Comparison of ENCODE assay signal across 8 mouse cellular contexts in genomic region chr2:30078349-30078712, GRCm38 (mm10). TPM values are rescaled to one million over a fixed set of nuclear protein-coding genes. Genes with fewer than 3 reads are reported as not detected.
A peak's percentile ranks its signal among the peaks of the same experiment; 100 is the strongest.
DNase-seq lines count a peak whose midpoint lies in the region; ATAC-seq and TF ChIP-seq lines count a peak whose summit lies in the region.

No protein-coding gene starts in this region.

- H3K36me3 ChIP-seq in forebrain, embryonic 12.5 days (replicated peaks), result peaks cover 11% of the 10 kb centered on the region; the same call in 1 of the 2 replicates
- 0 out of 2 replicates have a peak, but pooled peaks cover 1% of the 10 kb centered on the region for H3K36me3 ChIP-seq in hindbrain, embryonic 16.5 days (ENCODE audit: control insufficient read depth, insufficient read depth, low read length)
- peaks cover 10% of the 10 kb centered on the region for H3K36me3 ChIP-seq in lung, embryonic 14.5 days (ENCODE audit: insufficient read depth)

- peaks cover 11% of the 10 kb centered on the region for H3K4me1 ChIP-seq in forebrain, embryonic 12.5 days
- peaks cover 8% of the 10 kb centered on the region; the same call in 1 of the 2 replicates for H3K4me1 ChIP-seq in hindbrain, embryonic 16.5 days (ENCODE audit: control insufficient read depth, insufficient read depth, low read depth, low read length)
- 0 out of 2 replicates have a peak, but pooled peaks cover 5% of the 10 kb centered on the region for H3K4me1 ChIP-seq in lung, embryonic 14.5 days (ENCODE audit: insufficient read depth)

- 24% methylated on average over 10 of the region's 10 CpGs for WGBS in forebrain, embryonic 12.5 days
- 27% methylated on average over 10 of the region's 10 CpGs for WGBS in hindbrain, embryonic 16.5 days
- 18% methylated on average over 10 of the region's 10 CpGs for WGBS in lung, embryonic 14.5 days

- H3K4me2 ChIP-seq in forebrain, embryonic 12.5 days, result peak overlapping the region; percentile 66
- peak overlapping the region; percentile 93 for H3K4me2 ChIP-seq in hindbrain, embryonic 16.5 days (ENCODE audit: low read length)
- H3K4me2 ChIP-seq in lung, embryonic 14.5 days, result peak overlapping the region; percentile 92

- no peak for ATAC-seq in forebrain, embryonic 12.5 days (ENCODE audit: low FRiP score)
- ATAC-seq in hindbrain, embryonic 16.5 days, result no peak
- no peak; the same call in 1 of the 2 replicates for ATAC-seq in lung, embryonic 14.5 days (ENCODE audit: insufficient read depth)
- ATAC-seq in megakaryocyte-erythroid progenitor cell, adult 5-6 weeks (replicated peaks; ENCODE audit: low FRiP score, low TSS enrichment, poor library complexity, severe bottlenecking), result no peak

- H3K27me3 ChIP-seq in forebrain, embryonic 12.5 days, result no peaks in the 10 kb centered on the region
- no peaks in the 10 kb centered on the region for H3K27me3 ChIP-seq in hindbrain, embryonic 16.5 days (replicated peaks; ENCODE audit: control insufficient read depth, insufficient read depth, low read length)
- H3K27me3 ChIP-seq in lung, embryonic 14.5 days (ENCODE audit: insufficient read depth, low read length), result no peaks in the 10 kb centered on the region

- no peak for TF ChIP-seq CTCF in lung, embryonic 14.5 days (IDR thresholded peaks at IDR 0.05; ENCODE audit: low read depth)

- peak; percentile 45 for DNase-seq in adrenal gland, adult 2 months
- no peak for DNase-seq in adrenal gland, postnatal 10 days
- no peak for DNase-seq in lung, embryonic 14.5 days
- no peak for DNase-seq in natural killer cell, adult 2 months (ENCODE audit: low spot score in 2 of 2)
- no peak for DNase-seq in layer of hippocampus, adult 9-11 months

- peak overlapping the region; percentile 36 for H3K9ac ChIP-seq in forebrain, embryonic 12.5 days
- no peak overlapping the region for H3K9ac ChIP-seq in hindbrain, embryonic 16.5 days (ENCODE audit: low read depth, low read length)
- peak overlapping the region; percentile 65; the same call in 1 of the 2 replicates for H3K9ac ChIP-seq in lung, embryonic 14.5 days

- no peaks in the 10 kb centered on the region for H3K9me3 ChIP-seq in forebrain, embryonic 12.5 days
- no peaks in the 10 kb centered on the region for H3K9me3 ChIP-seq in hindbrain, embryonic 16.5 days (ENCODE audit: control insufficient read depth, low read length)
- H3K9me3 ChIP-seq in lung, embryonic 14.5 days (ENCODE audit: low read depth, low read length), result no peaks in the 10 kb centered on the region

- H3K27ac ChIP-seq in forebrain, embryonic 12.5 days, result peak overlapping the region; percentile 42
- no peak overlapping the region for H3K27ac ChIP-seq in hindbrain, embryonic 16.5 days (ENCODE audit: low read depth, low read length)
- peak overlapping the region; percentile 94 for H3K27ac ChIP-seq in lung, embryonic 14.5 days (ENCODE audit: low read depth)

- H3K4me3 ChIP-seq in forebrain, embryonic 12.5 days (replicated peaks), result peak overlapping the region; percentile 47
- H3K4me3 ChIP-seq in hindbrain, embryonic 16.5 days (ENCODE audit: low read length), result no peak overlapping the region; the same call in 1 of the 2 replicates
- H3K4me3 ChIP-seq in lung, embryonic 14.5 days (ENCODE audit: low read depth, low read length), result peak overlapping the region; percentile 64

RNA-seq across cellular contexts. Expression of gene Pkn3, which starts 0.8 kb away (rescaled TPM):
- total RNA-seq in adrenal gland, adult 2 months (2021), result 1 to 10 TPM; 4.7 to 6.2 TPM
- 5.5 and 8.8 TPM in 2 replicates for polyA plus RNA-seq in adrenal gland, adult 2 months (2012; rRNA removed)
- total RNA-seq in adrenal gland, postnatal 10 days (2021), result 10 to 100 TPM in 1 of 2 experiments, 1 to 10 TPM in 1; 6.3 to 10.1 TPM
- polyA plus RNA-seq in forebrain, embryonic 12.5 days (2016; fragmentation: Nextera tagmentation; extraction: Ambion mirVana), result 10.3 TPM in 2 replicates
- 1.6 and 2.1 TPM in 2 replicates for polyA plus RNA-seq in hindbrain, embryonic 16.5 days (2015; fragmentation: Nextera tagmentation; extraction: Ambion mirVana)
- 9.5 and 11.7 TPM in 2 replicates for polyA plus RNA-seq in lung, embryonic 14.5 days (2014; fragmentation: Nextera tagmentation; extraction: Ambion mirVana)
- total RNA-seq in megakaryocyte-erythroid progenitor cell, adult 5-6 weeks (2014; fragmentation: Nextera tagmentation), result 6.9 and 11.7 TPM in 2 replicates
- 2.4 and 3.9 TPM in 2 replicates for total RNA-seq in megakaryocyte-erythroid progenitor cell, adult 5-6 weeks (2017)

RNA-seq across cellular contexts. Expression of gene Zdhhc12, which starts 15.1 kb away (rescaled TPM):
- 10 to 100 TPM; 16.2 to 18.9 TPM for total RNA-seq in adrenal gland, adult 2 months (2021)
- 120 and 123 TPM in 2 replicates for polyA plus RNA-seq in adrenal gland, adult 2 months (2012; rRNA removed)
- total RNA-seq in adrenal gland, postnatal 10 days (2021), result 10 to 100 TPM; 14.9 to 19.0 TPM
- polyA plus RNA-seq in forebrain, embryonic 12.5 days (2016; fragmentation: Nextera tagmentation; extraction: Ambion mirVana), result 22.9 TPM in 2 replicates
- 31.3 and 32.2 TPM in 2 replicates for polyA plus RNA-seq in hindbrain, embryonic 16.5 days (2015; fragmentation: Nextera tagmentation; extraction: Ambion mirVana)
- 28.5 and 31.5 TPM in 2 replicates for polyA plus RNA-seq in lung, embryonic 14.5 days (2014; fragmentation: Nextera tagmentation; extraction: Ambion mirVana)
- total RNA-seq in megakaryocyte-erythroid progenitor cell, adult 5-6 weeks (2014; fragmentation: Nextera tagmentation), result 9.6 and 25.4 TPM in 2 replicates
- total RNA-seq in megakaryocyte-erythroid progenitor cell, adult 5-6 weeks (2017), result 2.9 and 6.5 TPM in 2 replicates

RNA-seq across cellular contexts. Expression of gene Set, which starts 21.2 kb away (rescaled TPM):
- total RNA-seq in adrenal gland, adult 2 months (2021), result 100 to 1,000 TPM; 202 to 236 TPM
- polyA plus RNA-seq in adrenal gland, adult 2 months (2012; rRNA removed), result 94.3 and 101 TPM in 2 replicates
- total RNA-seq in adrenal gland, postnatal 10 days (2021), result 100 to 1,000 TPM; 216 to 221 TPM
- 774 and 776 TPM in 2 replicates for polyA plus RNA-seq in forebrain, embryonic 12.5 days (2016; fragmentation: Nextera tagmentation; extraction: Ambion mirVana)
- 284 and 285 TPM in 2 replicates for polyA plus RNA-seq in hindbrain, embryonic 16.5 days (2015; fragmentation: Nextera tagmentation; extraction: Ambion mirVana)
- 564 and 591 TPM in 2 replicates for polyA plus RNA-seq in lung, embryonic 14.5 days (2014; fragmentation: Nextera tagmentation; extraction: Ambion mirVana)
- 403 and 560 TPM in 2 replicates for total RNA-seq in megakaryocyte-erythroid progenitor cell, adult 5-6 weeks (2014; fragmentation: Nextera tagmentation)
- total RNA-seq in megakaryocyte-erythroid progenitor cell, adult 5-6 weeks (2017), result 1,507 and 2,355 TPM in 2 replicates

RNA-seq across cellular contexts. Expression of gene Wdr34, which starts 29.6 kb away (rescaled TPM):
- 10 to 100 TPM; 14.7 to 22.0 TPM for total RNA-seq in adrenal gland, adult 2 months (2021)
- polyA plus RNA-seq in adrenal gland, adult 2 months (2012; rRNA removed), result 59.2 and 62.5 TPM in 2 replicates
- 10 to 100 TPM; 20.1 to 24.4 TPM for total RNA-seq in adrenal gland, postnatal 10 days (2021)
- polyA plus RNA-seq in forebrain, embryonic 12.5 days (2016; fragmentation: Nextera tagmentation; extraction: Ambion mirVana), result 42.3 and 42.5 TPM in 2 replicates
- 76.4 and 78.1 TPM in 2 replicates for polyA plus RNA-seq in hindbrain, embryonic 16.5 days (2015; fragmentation: Nextera tagmentation; extraction: Ambion mirVana)
- polyA plus RNA-seq in lung, embryonic 14.5 days (2014; fragmentation: Nextera tagmentation; extraction: Ambion mirVana), result 27.7 and 28.5 TPM in 2 replicates
- 18.8 and 31.6 TPM in 2 replicates for total RNA-seq in megakaryocyte-erythroid progenitor cell, adult 5-6 weeks (2014; fragmentation: Nextera tagmentation)
- total RNA-seq in megakaryocyte-erythroid progenitor cell, adult 5-6 weeks (2017), result 8.5 and 14.7 TPM in 2 replicates

RNA-seq across cellular contexts. Expression of gene Zer1, which starts 46.1 kb away (rescaled TPM):
- total RNA-seq in adrenal gland, adult 2 months (2021), result 10 to 100 TPM; 35.0 to 40.2 TPM
- 91.0 and 95.5 TPM in 2 replicates for polyA plus RNA-seq in adrenal gland, adult 2 months (2012; rRNA removed)
- total RNA-seq in adrenal gland, postnatal 10 days (2021), result 10 to 100 TPM; 29.9 to 45.4 TPM
- polyA plus RNA-seq in forebrain, embryonic 12.5 days (2016; fragmentation: Nextera tagmentation; extraction: Ambion mirVana), result 9.2 and 9.5 TPM in 2 replicates
- 10.4 and 11.3 TPM in 2 replicates for polyA plus RNA-seq in hindbrain, embryonic 16.5 days (2015; fragmentation: Nextera tagmentation; extraction: Ambion mirVana)
- 8.8 and 8.9 TPM in 2 replicates for polyA plus RNA-seq in lung, embryonic 14.5 days (2014; fragmentation: Nextera tagmentation; extraction: Ambion mirVana)
- total RNA-seq in megakaryocyte-erythroid progenitor cell, adult 5-6 weeks (2014; fragmentation: Nextera tagmentation), result 33.7 and 37.8 TPM in 2 replicates
- 7.5 and 8.3 TPM in 2 replicates for total RNA-seq in megakaryocyte-erythroid progenitor cell, adult 5-6 weeks (2017)
